8 mouse cellular contexts compared by ENCODE assay signal in the genomic region with DNA sequence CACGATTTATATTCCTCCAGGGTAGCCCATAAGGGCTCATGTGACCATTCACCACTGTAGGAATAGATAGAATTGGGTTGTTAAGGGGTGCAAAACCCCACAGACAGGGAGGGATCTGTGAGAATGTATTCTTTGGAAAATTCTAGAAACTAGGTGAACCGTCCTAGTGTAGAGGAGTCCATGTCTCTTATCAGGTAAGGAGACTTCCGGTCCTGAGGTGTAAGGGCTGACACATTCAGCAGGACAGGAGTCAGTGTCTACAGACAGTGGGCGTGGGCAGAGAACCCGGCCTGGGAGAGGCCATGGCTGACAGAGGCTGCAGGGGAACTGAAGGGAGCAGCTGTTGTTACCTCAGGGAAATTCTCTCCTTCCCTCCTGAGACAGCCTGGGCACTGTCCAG. TPM values are rescaled to one million over a fixed set of nuclear protein-coding genes. Genes with fewer than 3 reads are reported as not detected.
DNase-seq lines count a peak whose midpoint lies in the region; ATAC-seq and TF ChIP-seq lines count a peak whose summit lies in the region.
"Not testable (repeated sequence)": the region's sequence is repeated elsewhere in the genome, so short reads cannot be mapped to it uniquely, and the experiment has no call there.

No protein-coding gene starts in this region.

- not testable (repeated sequence) for H3K27me3 ChIP-seq in intestine, postnatal 0 days (replicated peaks; ENCODE audit: control insufficient read depth, insufficient read depth, low read length)
- H3K27me3 ChIP-seq in liver, embryonic 15.5 days: peaks cover 32% of the 10 kb centered on the region
- peaks cover 12% of the 10 kb centered on the region for H3K27me3 ChIP-seq in midbrain, embryonic 11.5 days (ENCODE audit: control insufficient read depth, insufficient read depth, low read length)

- H3K4me1 ChIP-seq in ES-E14 (ENCODE audit: control insufficient read depth in 2 of 2, insufficient read depth in 2 of 2, low read length in 2 of 2, poor library complexity in 1 of 2); brown adipose tissue, adult 24 weeks (ENCODE audit: control insufficient read depth, insufficient read depth, insufficient read length, low read length); intestine, postnatal 0 days (replicated peaks; ENCODE audit: control insufficient read depth, insufficient read depth, low read length); midbrain, embryonic 11.5 days (ENCODE audit: control insufficient read depth, insufficient read depth, low read length): not testable (repeated sequence)
- peaks cover 19% of the 10 kb centered on the region for H3K4me1 ChIP-seq in liver, embryonic 15.5 days (replicated peaks)

- in situ Hi-C loops in ES-E14 (cut with MboI; ENCODE audit: low sequenced_read_pairs in 2 of 2, unreplicated experiment in 2 of 2): not testable (repeated sequence)

- H3K27ac ChIP-seq in ES-E14 (ENCODE audit: insufficient read depth, low read depth, low read length, poor library complexity, severe bottlenecking); brown adipose tissue, adult 24 weeks (replicated peaks; ENCODE audit: low read depth, low read length); intestine, postnatal 0 days (ENCODE audit: low read depth, low read length); liver, embryonic 15.5 days (replicated peaks); midbrain, embryonic 11.5 days (ENCODE audit: low read depth, low read length): not testable (repeated sequence)

- ATAC-seq in intestine, postnatal 0 days; liver, embryonic 15.5 days (ENCODE audit: insufficient read depth); midbrain, embryonic 11.5 days (ENCODE audit: low FRiP score): not testable (repeated sequence)

- 37% methylated on average over 5 of the region's 5 CpGs for WGBS in intestine, postnatal 0 days
- WGBS in liver, embryonic 15.5 days (ENCODE audit: insufficient replicate concordance): 38% methylated on average over 5 of the region's 5 CpGs
- WGBS in midbrain, embryonic 11.5 days: 66% methylated on average over 5 of the region's 5 CpGs

- peak; percentile 73 for DNase-seq in CD4-positive helper T cell, adult 2 months (ENCODE audit: low read depth, low spot score)
- DNase-seq in ES-E14 (ENCODE audit: low read depth, low spot score): not testable (repeated sequence)
- peak; percentile 88 for DNase-seq in heart, adult 11 months
- peak; percentile 87 for DNase-seq in midbrain, embryonic 11.5 days (ENCODE audit: low spot score, missing footprints)
- DNase-seq in spleen, adult 18-20 months: peak; percentile 19 to 22

- H3K4me3 ChIP-seq in ES-E14 (ENCODE audit: insufficient read depth in 1 of 2, low read depth in 1 of 2, low read length in 2 of 2, poor library complexity in 1 of 2, severe bottlenecking in 1 of 2); midbrain, embryonic 11.5 days (ENCODE audit: low read depth, low read length): not testable (repeated sequence)
- H3K4me3 ChIP-seq in brown adipose tissue, adult 24 weeks (ENCODE audit: insufficient read depth, low read depth, low read length): peak overlapping the region; percentile 74
- H3K4me3 ChIP-seq in intestine, postnatal 0 days (ENCODE audit: low read depth, low read length): peak overlapping the region; percentile 75; the same call in 1 of the 2 replicates
- H3K4me3 ChIP-seq in liver, embryonic 15.5 days (replicated peaks): peak overlapping the region; percentile 67; the same call in 1 of the 2 replicates

- H3K9me3 ChIP-seq in ES-E14 (ENCODE audit: control insufficient read depth, insufficient read depth, low read depth, low read length); intestine, postnatal 0 days (ENCODE audit: control insufficient read depth); liver, embryonic 15.5 days (replicated peaks); midbrain, embryonic 11.5 days (ENCODE audit: control insufficient read depth, low read length): not testable (repeated sequence)

- H3K9ac ChIP-seq in ES-E14 (ENCODE audit: insufficient read depth, low read depth, low read length, poor library complexity, severe bottlenecking); intestine, postnatal 0 days (ENCODE audit: low read depth, low read length); liver, embryonic 15.5 days; midbrain, embryonic 11.5 days (ENCODE audit: low read length): not testable (repeated sequence)

- TF ChIP-seq CTCF in intestine, postnatal 0 days (IDR thresholded peaks at IDR 0.05; ENCODE audit: low read depth): not testable (repeated sequence)

- peak overlapping the region; percentile 98 for H3K4me2 ChIP-seq in intestine, postnatal 0 days (replicated peaks; ENCODE audit: low read depth)
- peak overlapping the region; percentile 97 for H3K4me2 ChIP-seq in liver, embryonic 15.5 days
- H3K4me2 ChIP-seq in midbrain, embryonic 11.5 days: not testable (repeated sequence)

- H3K36me3 ChIP-seq in ES-E14 (ENCODE audit: control insufficient read depth, insufficient read depth, low read length, poor library complexity, severe bottlenecking); midbrain, embryonic 11.5 days (ENCODE audit: control insufficient read depth, insufficient read depth, low read length): not testable (repeated sequence)
- peaks cover 12% of the 10 kb centered on the region; the same call in 1 of the 2 replicates for H3K36me3 ChIP-seq in intestine, postnatal 0 days (ENCODE audit: control insufficient read depth, insufficient read depth)
- peaks cover 11% of the 10 kb centered on the region for H3K36me3 ChIP-seq in liver, embryonic 15.5 days (replicated peaks)

TF ChIP-seq in ES-E14, 5 proteins besides CTCF, POLR2A, EP300 and RAD21:
- peak; percentile 88 for TF ChIP-seq ZNF384 (IDR thresholded peaks at IDR 0.05; ENCODE audit: low read depth, low read length)

RNA-seq across cellular contexts. Expression of a gene that starts 1.4 kb away (rescaled TPM):
- 69.5 and 155 TPM in 2 replicates for total RNA-seq in ES-E14 (2012; rRNA removed)
- 394 and 673 TPM in 2 replicates for polyA plus RNA-seq in brown adipose tissue, adult 24 weeks (2012; ENCODE audit: insufficient read depth, insufficient read length, missing spikeins)
- polyA plus RNA-seq in intestine, postnatal 0 days (2015; fragmentation: Nextera tagmentation; extraction: Ambion mirVana): 896 and 933 TPM in 2 replicates
- 123 and 165 TPM in 2 replicates for polyA plus RNA-seq in liver, embryonic 15.5 days (2015; fragmentation: Nextera tagmentation; extraction: Ambion mirVana)
- polyA plus RNA-seq in midbrain, embryonic 11.5 days (2014; fragmentation: Nextera tagmentation; extraction: Ambion mirVana): 30.0 and 37.2 TPM in 2 replicates

RNA-seq across cellular contexts. Expression of a gene that starts 25.8 kb away (rescaled TPM):
- 5.6 and 8.9 TPM in 2 replicates for total RNA-seq in ES-E14 (2012; rRNA removed)
- polyA plus RNA-seq in brown adipose tissue, adult 24 weeks (2012; ENCODE audit: insufficient read depth, insufficient read length, missing spikeins): 10.2 and 10.3 TPM in 2 replicates
- polyA plus RNA-seq in intestine, postnatal 0 days (2015; fragmentation: Nextera tagmentation; extraction: Ambion mirVana): 9.1 and 10.1 TPM in 2 replicates
- polyA plus RNA-seq in liver, embryonic 15.5 days (2015; fragmentation: Nextera tagmentation; extraction: Ambion mirVana): 5.5 and 7.2 TPM in 2 replicates
- 5.5 and 7.1 TPM in 2 replicates for polyA plus RNA-seq in midbrain, embryonic 11.5 days (2014; fragmentation: Nextera tagmentation; extraction: Ambion mirVana)

RNA-seq across cellular contexts. Expression of a gene that starts 29.2 kb away (rescaled TPM):
- 15.5 and 27.7 TPM in 2 replicates for total RNA-seq in ES-E14 (2012; rRNA removed)
- 214 and 236 TPM in 2 replicates for polyA plus RNA-seq in brown adipose tissue, adult 24 weeks (2012; ENCODE audit: insufficient read depth, insufficient read length, missing spikeins)
- polyA plus RNA-seq in intestine, postnatal 0 days (2015; fragmentation: Nextera tagmentation; extraction: Ambion mirVana): 59.8 and 67.1 TPM in 2 replicates
- 30.7 and 37.0 TPM in 2 replicates for polyA plus RNA-seq in liver, embryonic 15.5 days (2015; fragmentation: Nextera tagmentation; extraction: Ambion mirVana)
- polyA plus RNA-seq in midbrain, embryonic 11.5 days (2014; fragmentation: Nextera tagmentation; extraction: Ambion mirVana): 95.4 and 99.0 TPM in 2 replicates

RNA-seq across cellular contexts. Expression of a gene that starts 32.8 kb away (rescaled TPM):
- 253 and 394 TPM in 2 replicates for total RNA-seq in ES-E14 (2012; rRNA removed)
- 40.0 and 44.7 TPM in 2 replicates for polyA plus RNA-seq in brown adipose tissue, adult 24 weeks (2012; ENCODE audit: insufficient read depth, insufficient read length, missing spikeins)
- polyA plus RNA-seq in intestine, postnatal 0 days (2015; fragmentation: Nextera tagmentation; extraction: Ambion mirVana): 99.1 and 99.5 TPM in 2 replicates
- 56.3 and 68.5 TPM in 2 replicates for polyA plus RNA-seq in liver, embryonic 15.5 days (2015; fragmentation: Nextera tagmentation; extraction: Ambion mirVana)
- 85.1 and 97.4 TPM in 2 replicates for polyA plus RNA-seq in midbrain, embryonic 11.5 days (2014; fragmentation: Nextera tagmentation; extraction: Ambion mirVana)

RNA-seq across cellular contexts. Expression of a gene that starts 32.9 kb away (rescaled TPM):
- 52.4 and 79.2 TPM in 2 replicates for total RNA-seq in ES-E14 (2012; rRNA removed)
- polyA plus RNA-seq in brown adipose tissue, adult 24 weeks (2012; ENCODE audit: insufficient read depth, insufficient read length, missing spikeins): 23.6 and 38.7 TPM in 2 replicates
- 19.5 and 22.1 TPM in 2 replicates for polyA plus RNA-seq in intestine, postnatal 0 days (2015; fragmentation: Nextera tagmentation; extraction: Ambion mirVana)
- 16.7 and 19.3 TPM in 2 replicates for polyA plus RNA-seq in liver, embryonic 15.5 days (2015; fragmentation: Nextera tagmentation; extraction: Ambion mirVana)
- 17.2 and 17.9 TPM in 2 replicates for polyA plus RNA-seq in midbrain, embryonic 11.5 days (2014; fragmentation: Nextera tagmentation; extraction: Ambion mirVana)
